Mouse (Mus musculus): ENCODE measurements around the gene Tmtc2.

- TF ChIP-seq POLR2A (IDR thresholded peaks at IDR 0.05; ENCODE audit: insufficient read length, low read depth), result no peak
- TF ChIP-seq E2F4 (IDR thresholded peaks at IDR 0.05; ENCODE audit: insufficient read depth), result no peak
- no peak for TF ChIP-seq MAX (IDR thresholded peaks at IDR 0.05; ENCODE audit: low read depth)
- TF ChIP-seq USF1 (IDR thresholded peaks at IDR 0.05; ENCODE audit: low read depth), result no peak
- TF ChIP-seq TCF12 (IDR thresholded peaks at IDR 0.05; ENCODE audit: insufficient read depth, poor library complexity, severe bottlenecking), result no peak
- TF ChIP-seq CEBPB (IDR thresholded peaks at IDR 0.05; ENCODE audit: insufficient read depth, poor library complexity, severe bottlenecking), result no peak
- TF ChIP-seq POLR2AphosphoS2 (IDR thresholded peaks at IDR 0.05; ENCODE audit: insufficient read length, low read depth), result no peak
- no peak for TF ChIP-seq MYOG (IDR thresholded peaks at IDR 0.05; ENCODE audit: control insufficient read depth in 1 of 3, insufficient read depth in 1 of 3, insufficient read length in 2 of 3, low read depth in 2 of 3)
These were observed 380.3 kb downstream of the Tmtc2 start for GRCm38 (mm10) chr10:105193756-105194460.
